ENCODE assay signal across 9 mouse cellular contexts in genomic region chr13:45721621-45722020, GRCm38 (mm10).
A peak's percentile ranks its signal among the peaks of the same experiment; 100 is the strongest.
DNase-seq lines count a peak whose midpoint lies in the region; ATAC-seq and TF ChIP-seq lines count a peak whose summit lies in the region.
"Had no signal": no experiment of that assay in that cellular context is flagged by ENCODE, and none has a peak within 500 bp of the region (broad histone marks: within the 10 kb centered on the region; RNA-seq: fewer than 3 reads in every experiment).

No protein-coding gene starts in this region.

- DNase-seq in layer of hippocampus, adult 9-11 months, result peak; percentile 18
- DNase-seq in layer of hippocampus, postnatal 25 days (ENCODE audit: extremely low spot score in 1 of 2, low spot score in 1 of 2), result no peak
- peak; percentile 46 to 70 for DNase-seq in cerebellum, adult 2 months
- DNase-seq in heart, adult 8-10 months (ENCODE audit: low spot score), result peak; percentile 77
- DNase-seq in kidney, postnatal 4 days, result peak; percentile 56 to 68
- no peak for DNase-seq in spleen, postnatal 10 days (ENCODE audit: low spot score in 2 of 2)
- DNase-seq in thymus, adult 2 months, result no peak

- H3K4me2 ChIP-seq in forebrain, embryonic 15.5 days (replicated peaks), result no peak overlapping the region
- H3K4me2 ChIP-seq: limb, embryonic 13.5 days had no signal

- no peak overlapping the region for H3K4me3 ChIP-seq in cerebellum, adult 2 months (replicated peaks; ENCODE audit: insufficient read depth, low read depth, low read length)
- no peak overlapping the region for H3K4me3 ChIP-seq in forebrain, embryonic 15.5 days
- no peak overlapping the region for H3K4me3 ChIP-seq in thymus, adult 2 months (ENCODE audit: control insufficient read depth, insufficient read depth, low read length)
- H3K4me3 ChIP-seq: limb, embryonic 13.5 days had no signal

- no peaks in the 10 kb centered on the region for H3K36me3 ChIP-seq in forebrain, embryonic 15.5 days
- no peaks in the 10 kb centered on the region for H3K36me3 ChIP-seq in thymus, adult 2 months (ENCODE audit: control insufficient read depth, insufficient read depth, low read length)
- H3K36me3 ChIP-seq: limb, embryonic 13.5 days had no signal

- WGBS in cerebellum, adult 2 months, result 25% methylated on average over 8 of the region's 8 CpGs
- WGBS in forebrain, embryonic 15.5 days, result 80% methylated on average over 8 of the region's 8 CpGs
- WGBS in thymus, adult 2 months, result 93% methylated on average over 8 of the region's 8 CpGs

- H3K27me3 ChIP-seq in cerebellum, adult 2 months (ENCODE audit: control insufficient read depth, insufficient read depth, low read length), result no peaks in the 10 kb centered on the region
- no peaks in the 10 kb centered on the region for H3K27me3 ChIP-seq in forebrain, embryonic 15.5 days
- no peaks in the 10 kb centered on the region for H3K27me3 ChIP-seq in thymus, adult 2 months (ENCODE audit: control insufficient read depth, insufficient read depth, low read length)
- H3K27me3 ChIP-seq: limb, embryonic 13.5 days had no signal

- ATAC-seq in forebrain, embryonic 15.5 days (replicated peaks), result no peak

- peaks cover 5% of the 10 kb centered on the region; the same call in 1 of the 2 replicates for H3K4me1 ChIP-seq in cerebellum, adult 2 months (ENCODE audit: control insufficient read depth, insufficient read depth, low read length)
- peaks cover 2% of the 10 kb centered on the region; the same call in 1 of the 2 replicates for H3K4me1 ChIP-seq in forebrain, embryonic 15.5 days
- 0 out of 2 replicates have a peak, but pooled peaks cover 2% of the 10 kb centered on the region for H3K4me1 ChIP-seq in thymus, adult 2 months (replicated peaks; ENCODE audit: control insufficient read depth, insufficient read depth, low read length)

- H3K27ac ChIP-seq in cerebellum, adult 2 months (ENCODE audit: insufficient read depth, low read length), result no peak overlapping the region
- H3K27ac ChIP-seq in forebrain, embryonic 15.5 days (replicated peaks), result no peak overlapping the region
- no peak overlapping the region for H3K27ac ChIP-seq in thymus, adult 2 months (ENCODE audit: control insufficient read depth, insufficient read depth, low read length)
- H3K27ac ChIP-seq: limb, embryonic 13.5 days had no signal

- TF ChIP-seq CTCF in cerebellum, adult 2 months (IDR thresholded peaks at IDR 0.05; ENCODE audit: borderline replicate concordance, insufficient read depth, low read depth, low read length), result no peak
- no peak for TF ChIP-seq CTCF in thymus, adult 2 months (IDR thresholded peaks at IDR 0.05; ENCODE audit: borderline replicate concordance, control insufficient read depth, extremely low read depth, insufficient read depth, low read length, poor library complexity)

- no peak overlapping the region for H3K9ac ChIP-seq in forebrain, embryonic 15.5 days (replicated peaks)
- H3K9ac ChIP-seq: limb, embryonic 13.5 days had no signal

- no peak for TF ChIP-seq POLR2A in cerebellum, adult 2 months (IDR thresholded peaks at IDR 0.05; ENCODE audit: borderline replicate concordance, insufficient read depth, low read length)
- no peak for TF ChIP-seq POLR2A in thymus, adult 2 months (IDR thresholded peaks at IDR 0.05; ENCODE audit: control insufficient read depth, extremely low read depth, insufficient read depth, low read length, poor library complexity)

- no peaks in the 10 kb centered on the region for H3K9me3 ChIP-seq in forebrain, embryonic 15.5 days
- H3K9me3 ChIP-seq: limb, embryonic 13.5 days had no signal

Comparison
In these comparisons a context has a peak if more than half of its experiments do, and no peak if none do; other contexts are left out.
1. DNase-seq: peak in layer of hippocampus, adult 9-11 months (single experiment), cerebellum, adult 2 months (2 of 2), heart, adult 8-10 months (single experiment) and kidney, postnatal 4 days (2 of 2); none in layer of hippocampus, postnatal 25 days (0 of 2), spleen, postnatal 10 days (0 of 2) and thymus, adult 2 months (single experiment).